In genomic region chr2:168912051-168912891, GRCm38 (mm10) we compare ENCODE assay signal across 8 mouse cellular contexts. TPM values are rescaled to one million over a fixed set of nuclear protein-coding genes. Genes with fewer than 3 reads are reported as not detected.
DNase-seq lines count a peak whose midpoint lies in the region; ATAC-seq lines count a peak whose summit lies in the region.

No protein-coding gene starts in this region.

- H3K4me3 ChIP-seq in intestine, embryonic 14.5 days (ENCODE audit: low read depth, low read length): peak overlapping the region; percentile 49
- H3K4me3 ChIP-seq in liver, embryonic 16.5 days (ENCODE audit: low read depth, low read length): peak overlapping the region; percentile 45

- no peaks in the 10 kb centered on the region for H3K36me3 ChIP-seq in intestine, embryonic 14.5 days (ENCODE audit: control insufficient read depth, insufficient read depth, low read length)
- no peaks in the 10 kb centered on the region for H3K36me3 ChIP-seq in liver, embryonic 16.5 days (ENCODE audit: control insufficient read depth, insufficient read depth)

- H3K9me3 ChIP-seq in intestine, embryonic 14.5 days (ENCODE audit: control insufficient read depth, low read length): no peaks in the 10 kb centered on the region
- no peaks in the 10 kb centered on the region for H3K9me3 ChIP-seq in liver, embryonic 16.5 days (replicated peaks; ENCODE audit: control insufficient read depth, low read length)

- peaks cover 34% of the 10 kb centered on the region for H3K27me3 ChIP-seq in intestine, embryonic 14.5 days (replicated peaks; ENCODE audit: control insufficient read depth, insufficient read depth, low read length)
- H3K27me3 ChIP-seq in liver, embryonic 16.5 days (ENCODE audit: control insufficient read depth, insufficient read depth, low read depth, low read length): peaks cover 36% of the 10 kb centered on the region

- peak; percentile 18 for DNase-seq in adrenal gland, postnatal 10 days
- DNase-seq in adrenal gland, adult 8-10 months: no peak
- DNase-seq in thymus, postnatal 0 days (ENCODE audit: low spot score): peak; percentile 21
- no peak for DNase-seq in thymus, adult 18-20 months
- peak; percentile 76 for DNase-seq in intestine, embryonic 14.5 days (ENCODE audit: low spot score)
- DNase-seq in testis, postnatal 14 days (ENCODE audit: low spot score): peak; percentile 41
- no peak for DNase-seq in layer of hippocampus, adult 18-20 months (ENCODE audit: low spot score in 2 of 2)

- ATAC-seq in intestine, embryonic 14.5 days (replicated peaks; ENCODE audit: low FRiP score, low TSS enrichment, low read depth): peak; percentile 30
- no peak for ATAC-seq in liver, embryonic 16.5 days (ENCODE audit: low read depth)

- H3K9ac ChIP-seq in intestine, embryonic 14.5 days (ENCODE audit: low read length): peak overlapping the region; percentile 16
- H3K9ac ChIP-seq in liver, embryonic 16.5 days (ENCODE audit: low read depth, low read length): no peak overlapping the region

- peaks cover 25% of the 10 kb centered on the region for H3K4me1 ChIP-seq in intestine, embryonic 14.5 days (replicated peaks; ENCODE audit: control insufficient read depth, insufficient read depth, low read length)
- no peaks in the 10 kb centered on the region; the same call in none of the 2 replicates for H3K4me1 ChIP-seq in liver, embryonic 16.5 days (ENCODE audit: control insufficient read depth, low read depth, low read length)

- under 1% methylated on average over 69 of the region's 70 CpGs for WGBS in intestine, embryonic 14.5 days
- 1% methylated on average over 70 of the region's 70 CpGs for WGBS in liver, embryonic 16.5 days (ENCODE audit: insufficient replicate concordance)

- peak overlapping the region; percentile 99 for H3K4me2 ChIP-seq in intestine, embryonic 14.5 days (ENCODE audit: low read length)
- peak overlapping the region; percentile 57 for H3K4me2 ChIP-seq in liver, embryonic 16.5 days (ENCODE audit: low read depth, low read length)

- H3K27ac ChIP-seq in intestine, embryonic 14.5 days (ENCODE audit: low read depth): no peak overlapping the region
- no peak overlapping the region for H3K27ac ChIP-seq in liver, embryonic 16.5 days (ENCODE audit: low read length)

RNA-seq across cellular contexts. Expression of gene Zfp64, which starts 43.1 kb away (rescaled TPM):
- total RNA-seq in adrenal gland, postnatal 10 days (2021): 10 to 100 TPM; 15.7 to 19.7 TPM
- total RNA-seq in adrenal gland, adult 8-10 months (2022): 10 to 100 TPM; 15.5 to 23.2 (median 19.7) TPM
- polyA plus RNA-seq in thymus, postnatal 0 days (2015; fragmentation: Nextera tagmentation; extraction: Ambion mirVana): 33.8 and 35.0 TPM in 2 replicates
- 36.8 and 38.7 TPM in 2 replicates for polyA plus RNA-seq in intestine, embryonic 14.5 days (2014; fragmentation: Nextera tagmentation; extraction: Ambion mirVana)
- polyA plus RNA-seq in liver, embryonic 16.5 days (2015; fragmentation: Nextera tagmentation; extraction: Ambion mirVana): 7.8 and 8.2 TPM in 2 replicates
- total RNA-seq in layer of hippocampus, adult 18-20 months (2021): 10 to 100 TPM; 15.4 to 16.3 TPM

Comparison
In these comparisons a context has a peak if more than half of its experiments do, and no peak if none do; other contexts are left out.
1. DNase-seq: peak in adrenal gland, postnatal 10 days (single experiment), thymus, postnatal 0 days (single experiment), intestine, embryonic 14.5 days (single experiment) and testis, postnatal 14 days (single experiment); none in adrenal gland, adult 8-10 months (single experiment), thymus, adult 18-20 months (0 of 2) and layer of hippocampus, adult 18-20 months (0 of 2).